Mouse (Mus musculus) myocyte (in vitro differentiated cells): ENCODE measurements around the gene Uchl4.

ENCODE experiments used
- CEBPB ChIP-seq: IDR thresholded peaks from 2 replicates; pipeline ENCODE4 v1.6.1; 2011; ENCODE audit warnings: mild to moderate bottlenecking, moderate library complexity; ENCODE audit not compliant: poor library complexity, insufficient read depth, severe bottlenecking
- E2F4 ChIP-seq: IDR thresholded peaks from one replicate; pipeline ENCODE4 v1.6.1; 2011; ENCODE audit warnings: mild to moderate bottlenecking, control low read depth, moderate library complexity; ENCODE audit not compliant: insufficient read depth
- MAX ChIP-seq: IDR thresholded peaks from one replicate; pipeline ENCODE4 v1.6.1; 2011; ENCODE audit warnings: low read depth, mild to moderate bottlenecking, control low read depth
- MYOD1 ChIP-seq, 3 experiments: IDR thresholded peaks; one replicate each; pipeline ENCODE4 v1.6.1; 2011; ENCODE audit warnings: control low read depth in 2 of 3, low read depth in 2 of 3, mild to moderate bottlenecking in 2 of 3, moderate library complexity in 1 of 3; ENCODE audit not compliant: insufficient read length in 2 of 3, control insufficient read depth in 1 of 3
- MYOG ChIP-seq, 3 experiments: IDR thresholded peaks; one replicate each; pipeline ENCODE4 v1.6.1; 2011; ENCODE audit warnings: control low read depth in 2 of 3, low read depth in 2 of 3, mild to moderate bottlenecking in 2 of 3; ENCODE audit not compliant: insufficient read length in 2 of 3, control insufficient read depth in 1 of 3, insufficient read depth in 1 of 3
- POLR2A ChIP-seq: IDR thresholded peaks from one replicate; pipeline ENCODE4 v1.6.1; 2011; ENCODE audit warnings: low read depth, mild to moderate bottlenecking, control low read depth, moderate library complexity; ENCODE audit not compliant: insufficient read length
- POLR2AphosphoS2 ChIP-seq: IDR thresholded peaks from one replicate; pipeline ENCODE4 v1.6.1; 2011; ENCODE audit warnings: low read depth, control low read depth; ENCODE audit not compliant: insufficient read length
- REST ChIP-seq: IDR thresholded peaks from one replicate; pipeline ENCODE4 v1.6.1; 2011; ENCODE audit warnings: mild to moderate bottlenecking, control low read depth, moderate library complexity; ENCODE audit not compliant: insufficient read depth, insufficient read length
- SRF ChIP-seq: IDR thresholded peaks from one replicate; pipeline ENCODE4 v1.6.1; 2011; ENCODE audit warnings: low read depth; ENCODE audit not compliant: control insufficient read depth, insufficient read length
- TCF12 ChIP-seq: IDR thresholded peaks from one replicate; pipeline ENCODE4 v1.6.1; 2011; ENCODE audit warnings: mild to moderate bottlenecking, control low read depth; ENCODE audit not compliant: poor library complexity, insufficient read depth, severe bottlenecking
- USF1 ChIP-seq: IDR thresholded peaks from one replicate; pipeline ENCODE4 v1.6.1; 2011; ENCODE audit warnings: low read depth, mild to moderate bottlenecking, control low read depth, moderate library complexity

DNA sequence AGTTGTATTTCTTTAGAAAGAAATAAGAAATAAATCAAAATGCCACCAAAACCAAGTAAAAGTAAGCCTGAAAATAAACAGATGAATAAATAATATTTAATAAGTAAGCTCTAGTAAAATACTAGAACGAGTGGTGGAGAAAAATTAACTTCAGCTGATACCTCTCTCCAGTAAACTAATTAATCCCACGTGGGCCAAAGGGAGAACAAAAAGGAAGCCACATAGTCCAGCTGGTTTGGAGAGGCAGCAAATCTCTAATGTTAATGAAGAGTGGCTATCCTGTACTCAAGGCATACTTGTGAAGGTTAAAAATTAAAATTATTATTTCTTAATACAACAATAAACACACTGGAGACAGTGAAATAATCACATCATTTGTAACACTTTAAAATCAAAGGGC is 5.1 kb downstream of the Uchl4 start:
- TF ChIP-seq POLR2A (no peak), TCF12 (no peak), MYOG (IDR thresholded peaks at IDR 0.05; ENCODE audit: control insufficient read depth in 1 of 3, insufficient read depth in 1 of 3, insufficient read length in 2 of 3, low read depth in 2 of 3) (no peak), MAX (no peak), USF1 (no peak), E2F4 (no peak), REST (no peak), CEBPB (no peak), SRF (no peak), MYOD1 (IDR thresholded peaks at IDR 0.05; ENCODE audit: control insufficient read depth in 1 of 3, insufficient read length in 2 of 3, low read depth in 2 of 3) (no peak), POLR2AphosphoS2 (no peak)
